Mouse (Mus musculus) ES-Bruce4 (cell line): Measurements from ENCODE around the gene Apob. TPM values are rescaled to one million over a fixed set of nuclear protein-coding genes. Genes with fewer than 3 reads are reported as not detected.

Experiments used
- H3K27ac ChIP-seq: 2 replicates; pipeline ENCODE4 v1.5.1; 2012; ENCODE audit warnings: low read length, inconsistent platforms; ENCODE audit not compliant: insufficient read depth
- H3K27me3 ChIP-seq: 2 replicates; pipeline ENCODE4 v1.6.1; 2012; ENCODE audit warnings: mild to moderate bottlenecking, low read length, inconsistent platforms; ENCODE audit not compliant: control insufficient read depth, poor library complexity, insufficient read depth, severe bottlenecking
- H3K36me3 ChIP-seq: 2 replicates; pipeline ENCODE4 v1.6.1; 2012; ENCODE audit warnings: inconsistent platforms, mild to moderate bottlenecking, low read length, moderate library complexity; ENCODE audit not compliant: control insufficient read depth, poor library complexity, insufficient read depth, severe bottlenecking
- H3K4me1 ChIP-seq: one replicate; pipeline ENCODE4 v1.8.1; 2011; ENCODE audit warnings: low read length; ENCODE audit not compliant: control insufficient read depth, insufficient read depth
- H3K4me3 ChIP-seq: 2 replicates; pipeline ENCODE4 v1.5.1; 2011; ENCODE audit warnings: low read depth, mild to moderate bottlenecking, low read length
- H3K9ac ChIP-seq: 2 replicates; pipeline ENCODE4 v1.6.1; 2012; ENCODE audit warnings: low read depth, mild to moderate bottlenecking, inconsistent platforms; ENCODE audit not compliant: poor library complexity, severe bottlenecking
- H3K9me3 ChIP-seq: replicated peaks from 2 replicates; pipeline ENCODE4 v1.6.1; 2012; ENCODE audit warnings: mild to moderate bottlenecking, low read length, inconsistent platforms; ENCODE audit not compliant: control insufficient read depth, poor library complexity, insufficient read depth, severe bottlenecking
- CTCF ChIP-seq: IDR thresholded peaks from one replicate; pipeline ENCODE4 v1.8.1; 2011; ENCODE audit warnings: low read depth, low read length
- EP300 ChIP-seq: IDR thresholded peaks from 2 replicates; pipeline ENCODE4 v1.6.1; 2011; ENCODE audit warnings: low read depth, low read length; ENCODE audit not compliant: insufficient read depth
- POLR2A ChIP-seq: IDR thresholded peaks from one replicate; pipeline ENCODE4 v1.8.1; 2011; ENCODE audit warnings: low read length; ENCODE audit not compliant: insufficient read depth
- polyA plus RNA-seq: library from polyadenylated mRNA; stranded (reverse); fragments of >200 nt; gene quantifications from 2 replicates; pipeline ENCODE4 v1.2.4, GENCODE M21; 2011; ENCODE audit warnings: low read depth; ENCODE audit not compliant: missing spikeins, insufficient read depth, insufficient read length

Gene Apob
- 0.25 and 0.65 TPM in 2 replicates for polyA plus RNA-seq

DNA sequence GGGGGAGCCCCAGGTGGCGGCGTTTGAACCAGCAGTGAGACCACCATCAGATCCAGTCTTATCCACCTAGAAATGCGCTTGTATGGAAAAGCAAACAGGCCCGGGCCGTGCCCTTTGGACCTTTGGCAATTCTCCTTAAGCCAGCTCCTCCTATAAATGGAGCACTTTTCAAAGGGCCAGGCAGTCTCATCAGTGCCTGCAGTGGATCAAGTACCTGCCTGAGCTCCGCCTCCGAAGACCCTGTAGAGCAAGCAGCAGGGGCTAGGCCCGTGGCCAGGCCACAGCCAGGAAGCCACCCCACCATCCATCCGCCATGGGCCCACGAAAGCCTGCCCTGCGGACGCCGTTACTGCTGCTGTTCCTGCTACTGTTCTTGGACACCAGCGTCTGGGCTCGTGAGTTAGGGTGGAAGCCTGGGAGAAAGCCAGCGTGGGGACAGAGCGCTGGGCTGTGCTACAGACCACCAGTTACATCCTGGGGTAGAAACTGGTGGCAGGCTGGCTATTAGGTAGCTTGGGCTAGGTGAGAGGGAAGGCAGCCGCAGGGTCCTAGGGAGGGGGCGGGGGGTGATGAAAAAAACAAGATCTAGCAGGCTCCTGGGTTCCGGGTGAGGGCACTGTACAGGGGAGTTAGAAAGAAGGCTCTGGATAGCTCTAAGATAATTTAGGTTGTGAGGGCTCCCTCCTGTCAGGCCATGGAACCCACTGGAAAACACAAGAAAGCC, at the start of gene Apob:
Gene Apob, plus strand, starts transcription at position 183 of the 724 bp plus-strand sequence.
- no peaks in the 10 kb centered on the region for H3K9me3 ChIP-seq
- no peak for TF ChIP-seq CTCF
- TF ChIP-seq EP300: no peak
- no peak for TF ChIP-seq POLR2A
- no peaks in the 10 kb centered on the region for H3K27me3 ChIP-seq
- H3K9ac ChIP-seq: no peak within 1 kb of the TSS
- no peaks in the 10 kb centered on the region for H3K36me3 ChIP-seq
- H3K27ac ChIP-seq: no peak within 1 kb of the TSS
- peak within 1 kb of the TSS; percentile 35 for H3K4me3 ChIP-seq
- no peaks in the 10 kb centered on the region for H3K4me1 ChIP-seq

DNA sequence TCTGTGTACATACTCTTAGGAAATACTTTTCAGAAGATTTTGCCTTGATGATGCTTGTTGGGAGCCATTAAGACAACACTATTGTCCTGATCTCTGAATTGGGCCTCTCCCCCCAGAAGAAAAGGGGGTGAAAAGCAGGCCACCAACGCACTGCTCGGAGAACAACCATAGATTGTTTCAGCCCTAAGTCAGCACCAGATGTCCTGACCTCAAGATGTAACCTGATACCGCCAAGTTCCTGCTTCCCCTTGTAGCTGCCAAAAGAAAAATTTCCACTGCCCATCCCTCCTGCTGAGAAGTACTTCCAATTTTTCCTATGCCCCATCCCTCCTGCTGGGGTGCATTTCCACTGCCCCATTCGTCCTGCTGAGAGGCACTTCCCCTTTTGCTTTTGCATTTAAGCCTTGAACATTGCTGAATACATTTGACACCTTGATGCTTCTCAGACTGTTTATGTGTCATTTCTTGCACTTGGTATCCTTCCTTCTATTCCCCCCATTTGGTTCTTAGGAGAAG, 45.0 kb upstream of the Apob start:
- H3K36me3 ChIP-seq: no peaks in the 10 kb centered on the region; the same call in 1 of the 2 replicates
- no peak overlapping the region for H3K4me3 ChIP-seq
- no peaks in the 10 kb centered on the region for H3K4me1 ChIP-seq
- H3K27me3 ChIP-seq: no peaks in the 10 kb centered on the region
- peaks cover 10% of the 10 kb centered on the region for H3K9me3 ChIP-seq
- no peak overlapping the region for H3K27ac ChIP-seq
- no peak overlapping the region for H3K9ac ChIP-seq
- TF ChIP-seq CTCF (no peak), EP300 (no peak), POLR2A (no peak)

DNA sequence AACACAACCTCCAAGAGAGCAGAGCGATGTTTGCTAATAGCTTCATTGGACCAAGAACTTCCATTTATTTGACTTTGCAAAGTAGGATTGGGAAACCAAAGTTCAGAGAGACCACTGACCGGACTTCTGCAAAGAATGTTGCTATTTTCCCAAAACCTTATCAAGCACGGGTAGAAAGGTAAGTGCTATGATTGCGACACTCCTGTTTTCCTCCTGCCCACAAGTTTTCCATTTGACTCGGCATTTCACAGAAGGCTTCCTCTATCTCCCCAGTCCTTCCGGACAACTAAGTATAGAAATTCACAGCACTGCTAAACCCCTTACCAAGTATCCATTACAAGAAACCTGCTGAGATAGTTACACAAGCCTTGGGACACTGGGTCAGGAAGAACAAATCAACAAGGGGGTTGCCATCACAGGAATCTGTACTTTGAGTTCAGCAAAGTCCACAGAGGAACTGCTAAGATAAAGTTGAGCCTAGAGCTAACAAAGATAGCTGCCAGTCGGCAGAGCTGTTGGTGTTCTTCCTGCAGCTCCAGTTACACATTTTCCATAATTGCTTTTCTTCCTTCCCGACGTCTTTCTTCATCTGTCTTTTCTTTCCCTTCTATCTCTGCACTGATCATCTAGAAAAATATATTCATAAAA, 27.2 kb upstream of the Apob start:
- no peaks in the 10 kb centered on the region for H3K36me3 ChIP-seq
- no peak overlapping the region for H3K9ac ChIP-seq
- H3K4me3 ChIP-seq: no peak overlapping the region
- TF ChIP-seq CTCF: no peak
- TF ChIP-seq POLR2A: no peak
- TF ChIP-seq EP300: no peak
- H3K4me1 ChIP-seq: no peaks in the 10 kb centered on the region
- H3K27ac ChIP-seq: no peak overlapping the region
- no peaks in the 10 kb centered on the region for H3K9me3 ChIP-seq
- no peaks in the 10 kb centered on the region for H3K27me3 ChIP-seq

DNA sequence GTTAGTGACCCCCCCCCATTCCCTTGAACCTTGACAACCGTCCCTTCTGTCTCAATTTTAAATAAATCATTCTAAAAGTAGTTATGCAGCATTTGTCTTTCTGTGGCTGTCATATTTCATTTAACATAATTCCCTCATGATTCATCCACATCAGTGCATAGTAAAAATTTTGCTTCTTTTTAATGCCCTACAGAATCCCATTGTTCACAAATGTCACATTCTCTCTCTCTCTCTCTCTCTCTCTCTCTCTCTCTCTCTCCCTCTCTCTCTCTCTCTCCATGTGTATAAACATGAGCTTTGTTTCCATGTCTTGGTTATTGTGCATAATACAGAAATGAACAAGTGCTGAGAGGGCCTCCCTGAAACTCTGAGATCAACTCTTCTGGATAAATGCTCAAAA, 18.6 kb upstream of the Apob start:
- Histone ChIP-seq H3K9me3 (no peaks in the 10 kb centered on the region), H3K4me3 (no peak overlapping the region), H3K27me3 (no peaks in the 10 kb centered on the region), H3K9ac (no peak overlapping the region), H3K36me3 (no peaks in the 10 kb centered on the region), H3K4me1 (no peaks in the 10 kb centered on the region), H3K27ac (no peak overlapping the region)
- no peak for TF ChIP-seq CTCF
- TF ChIP-seq POLR2A: no peak
- no peak for TF ChIP-seq EP300

DNA sequence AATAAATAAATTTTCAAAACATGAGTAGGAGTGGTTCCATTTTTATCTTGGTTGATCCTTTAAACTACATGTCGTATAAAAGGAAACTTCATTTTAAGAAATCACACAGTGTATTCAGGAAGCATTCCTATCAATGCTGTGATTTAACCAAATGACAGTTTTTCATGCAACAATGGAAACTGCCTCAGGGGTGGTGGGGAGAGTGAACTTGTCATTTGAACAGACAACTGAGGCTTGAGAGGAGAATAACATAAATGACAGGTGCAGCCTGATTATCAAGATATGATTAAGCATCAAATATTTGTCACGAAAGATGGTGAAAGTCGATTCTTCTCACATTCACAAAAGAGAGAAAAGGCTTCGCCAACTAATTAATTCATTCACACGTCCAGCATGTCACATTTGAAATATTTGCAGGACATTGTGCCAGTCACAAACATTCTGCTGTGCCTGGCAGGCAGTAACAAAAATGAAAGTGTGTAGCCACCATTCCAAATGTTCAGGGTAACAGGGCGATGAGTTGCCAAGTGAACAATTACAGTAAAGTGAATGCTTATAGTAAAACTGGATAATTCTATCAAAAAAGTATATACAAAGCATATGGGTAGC, 18.0 kb upstream of the Apob start:
- Histone ChIP-seq H3K9me3 (no peaks in the 10 kb centered on the region), H3K36me3 (no peaks in the 10 kb centered on the region), H3K27ac (no peak overlapping the region), H3K4me1 (no peaks in the 10 kb centered on the region), H3K9ac (no peak overlapping the region), H3K4me3 (no peak overlapping the region), H3K27me3 (no peaks in the 10 kb centered on the region)
- no peak for TF ChIP-seq EP300
- TF ChIP-seq CTCF: no peak
- TF ChIP-seq POLR2A: no peak
